Mouse (Mus musculus): Measurements from ENCODE around the gene Sh3kbp1. TPM values are rescaled to one million over a fixed set of nuclear protein-coding genes. Genes with fewer than 3 reads are reported as not detected.
A peak's percentile ranks its signal among the peaks of the same experiment; 100 is the strongest.
"Not testable (repeated sequence)": the region's sequence is repeated elsewhere in the genome, so short reads cannot be mapped to it uniquely, and the experiment has no call there.

Gene Sh3kbp1
- 10 to 100 TPM; 37.2 to 37.3 TPM for total RNA-seq (2021)
- long read RNA-seq, experiment 1, full-length matches to known transcripts = 7 of 24 reads
- long read RNA-seq, experiment 1, partial matches to known transcripts = 2 of 24 reads
- long read RNA-seq, experiment 1, other reads (novel, unspliced or antisense) = 15 of 24 reads
- long read RNA-seq, experiment 2, full-length matches to known transcripts = 17 of 43 reads
- long read RNA-seq, experiment 2, partial matches to known transcripts = 3 of 43 reads
- long read RNA-seq, experiment 2, other reads (novel, unspliced or antisense) = 23 of 43 reads

DNA sequence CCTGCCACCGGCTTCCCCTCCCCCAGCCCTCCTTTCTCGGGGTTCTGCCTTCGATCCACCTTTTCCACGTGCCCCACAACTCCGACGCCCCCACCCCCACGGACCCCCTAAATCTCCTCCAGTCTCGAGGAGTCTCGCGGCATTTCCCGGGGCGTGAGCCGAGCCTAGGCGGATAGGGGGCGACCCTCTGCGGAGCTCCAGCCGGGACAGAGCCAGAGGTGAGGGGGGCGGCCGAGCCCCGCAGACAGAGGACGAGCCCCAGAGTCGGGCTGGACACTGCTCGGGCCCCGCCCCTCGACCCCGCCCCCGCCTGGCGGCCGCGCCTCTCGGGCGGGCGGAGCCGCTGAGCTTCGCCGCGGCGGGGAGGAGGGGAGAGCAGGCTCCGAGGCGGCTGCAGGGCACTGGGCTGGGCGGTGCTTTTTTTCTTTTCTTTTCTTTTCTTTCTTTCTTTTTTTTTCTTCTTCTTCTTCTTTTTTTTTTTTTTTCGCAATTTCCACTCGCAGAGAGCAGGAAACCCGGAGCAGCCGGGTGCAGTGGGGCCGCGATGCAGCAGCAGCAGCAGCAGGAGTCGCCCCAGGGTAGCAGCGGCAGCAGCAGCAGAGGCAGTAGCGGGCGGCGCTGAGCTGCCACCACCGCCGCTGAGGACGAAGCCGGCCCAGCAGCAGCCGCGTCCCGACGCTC lies at the start of gene Sh3kbp1:
Sh3kbp1 (plus strand) TSS at position 366 of the 681 bp plus-strand sequence.
- peak in 1 of 2 experiments; percentile 51 for DNase-seq (ENCODE audit: low spot score in 2 of 2)
- H3K27ac ChIP-seq = peak within 1 kb of the TSS; percentile 86
- H3K4me3 ChIP-seq = peak within 1 kb of the TSS; percentile 68
- TF ChIP-seq CTCF (conservative IDR thresholded peaks at IDR 0.05) = peak; percentile 66

GRCm38 (mm10) chrX:159584738-159585137 lies 42.3 kb upstream of the Sh3kbp1 start:
- H3K27ac ChIP-seq = not testable (repeated sequence)

GRCm38 (mm10) chrX:159591633-159592032 lies 35.4 kb upstream of the Sh3kbp1 start:
- no peak for DNase-seq (ENCODE audit: low spot score in 2 of 2)
- peak; percentile 39 for TF ChIP-seq CTCF (conservative IDR thresholded peaks at IDR 0.05)
- Histone ChIP-seq H3K27ac (no peak overlapping the region), H3K4me3 (no peak overlapping the region)

More at GRCm38 (mm10) chrX:159584738-159585137, 42.3 kb upstream of the Sh3kbp1 start:
- DNase-seq (ENCODE audit: low spot score in 2 of 2); H3K4me3 ChIP-seq: not testable (repeated sequence)

DNA sequence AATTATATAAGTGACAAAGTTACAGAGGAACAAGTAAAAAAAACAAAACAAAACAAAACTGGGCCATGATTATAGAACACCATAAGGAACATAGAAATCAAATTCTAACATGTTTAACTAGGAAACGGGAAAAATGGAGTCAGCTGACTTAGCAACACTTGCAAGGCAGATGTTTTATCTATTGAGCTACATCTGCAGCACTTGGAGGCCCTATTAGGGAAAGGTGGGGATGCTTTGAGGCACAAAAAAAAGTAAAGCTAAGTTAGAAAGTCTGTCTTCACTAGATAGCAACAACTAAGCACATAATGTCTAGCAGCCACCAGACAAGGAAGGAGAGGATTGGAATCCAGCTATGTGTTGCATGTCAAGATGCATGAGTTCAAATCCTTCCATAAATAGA lies 29.6 kb upstream of the Sh3kbp1 start:
- DNase-seq (ENCODE audit: low spot score in 2 of 2) = no peak
- no peak overlapping the region for H3K27ac ChIP-seq
- H3K4me3 ChIP-seq = no peak overlapping the region
- no peak for TF ChIP-seq CTCF (conservative IDR thresholded peaks at IDR 0.05)

DNA sequence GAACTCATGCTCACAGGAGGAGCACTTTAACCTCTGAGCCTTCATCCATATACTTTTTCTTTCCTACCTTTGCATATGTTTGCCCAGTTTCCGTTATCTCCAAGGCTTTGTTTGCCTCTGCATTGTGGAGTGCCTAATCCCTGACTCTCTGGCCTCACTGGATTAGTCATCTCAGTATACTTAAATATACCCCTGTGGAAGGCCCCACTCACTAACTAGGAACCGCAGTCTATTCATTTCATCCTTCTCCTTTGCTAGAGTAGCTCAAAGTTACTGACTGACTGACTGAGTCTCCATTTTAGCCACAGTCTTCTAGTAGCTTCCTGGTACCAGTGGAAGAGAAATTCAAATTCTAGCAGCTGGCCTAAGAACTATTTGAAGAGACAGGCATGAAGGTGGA lies 22.2 kb upstream of the Sh3kbp1 start:
- TF ChIP-seq CTCF (conservative IDR thresholded peaks at IDR 0.05) = no peak
- H3K27ac ChIP-seq = no peak overlapping the region
- H3K4me3 ChIP-seq = no peak overlapping the region
- DNase-seq (ENCODE audit: low spot score in 2 of 2) = no peak

DNA sequence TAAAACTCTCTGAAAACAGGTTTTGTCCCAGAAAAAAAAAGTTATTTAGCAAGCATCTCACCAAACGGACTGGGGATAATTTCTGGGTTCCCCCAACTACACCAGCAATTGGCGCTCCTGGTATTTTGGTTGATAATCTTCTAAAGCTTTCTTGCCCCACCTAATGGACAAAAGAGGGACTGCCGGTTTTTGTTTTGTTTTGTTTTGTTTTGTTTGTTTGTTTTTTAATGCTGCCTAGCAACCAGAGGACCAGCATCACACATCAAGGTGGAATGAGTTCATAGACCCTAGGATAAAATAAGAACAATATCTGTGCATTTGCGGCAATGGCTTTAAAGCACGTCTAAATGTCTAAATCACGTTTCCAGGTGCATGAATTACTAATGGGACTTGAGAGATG lies 20.1 kb upstream of the Sh3kbp1 start:
- TF ChIP-seq CTCF (conservative IDR thresholded peaks at IDR 0.05) = peak; percentile 75
- no peak overlapping the region for H3K27ac ChIP-seq
- DNase-seq (ENCODE audit: low spot score in 2 of 2) = no peak
- no peak overlapping the region for H3K4me3 ChIP-seq

GRCm38 (mm10) chrX:159626208-159626906 lies 715 bp upstream of the Sh3kbp1 start:
- peak in 1 of 2 experiments; percentile 57 for DNase-seq (ENCODE audit: low spot score in 2 of 2)
- no peak overlapping the region for H3K27ac ChIP-seq
- peak overlapping the region; percentile 68 for H3K4me3 ChIP-seq
- TF ChIP-seq CTCF (conservative IDR thresholded peaks at IDR 0.05) = peak; percentile 78

DNA sequence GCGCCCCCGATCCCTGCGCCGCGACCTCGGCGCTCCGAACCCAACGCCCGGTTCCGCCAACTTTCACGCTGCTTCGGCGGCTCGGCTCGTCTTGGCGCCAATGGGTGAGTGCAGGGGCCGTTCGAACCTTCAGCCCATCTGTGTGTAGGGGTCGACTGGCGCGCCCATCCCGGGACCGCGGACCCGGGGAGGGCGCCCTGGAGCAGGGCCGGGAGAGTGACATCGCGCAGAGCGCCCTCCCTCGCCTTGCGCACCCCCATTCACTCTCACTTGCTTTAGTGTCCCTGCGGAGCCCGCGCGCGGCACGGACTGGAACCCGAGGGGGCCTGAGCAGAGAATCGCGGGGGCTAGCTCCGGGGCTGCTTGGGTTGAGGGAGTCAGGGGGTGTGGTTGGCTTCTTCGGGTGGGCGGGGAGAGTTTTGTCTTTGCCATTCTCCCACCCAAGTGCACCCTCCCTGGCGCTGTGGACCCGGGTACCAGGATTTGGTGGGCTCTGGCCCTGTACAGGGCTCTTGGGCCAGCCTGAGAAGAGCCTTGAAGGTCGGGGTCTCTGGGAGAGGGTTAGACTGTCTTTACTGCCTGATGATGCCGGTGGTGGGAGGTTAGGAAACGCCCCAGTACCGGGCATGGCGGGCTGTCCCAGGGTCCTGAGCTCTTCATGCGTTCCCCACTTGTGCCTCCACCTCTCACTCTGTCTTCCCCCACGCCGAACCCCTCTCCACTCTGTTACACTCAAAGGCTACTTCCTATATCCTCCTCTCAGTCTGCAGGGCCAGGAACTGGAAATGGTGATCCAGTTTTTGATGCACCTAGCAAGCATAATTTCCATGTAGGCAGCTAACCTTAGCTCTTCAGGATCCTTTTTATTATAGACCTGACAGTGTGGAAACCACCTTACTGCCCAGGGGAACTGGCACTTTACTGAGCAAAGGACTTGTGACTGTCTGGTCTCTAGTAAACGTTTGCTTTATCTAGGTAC lies 805 bp downstream of the Sh3kbp1 start:
- no peak for TF ChIP-seq CTCF (conservative IDR thresholded peaks at IDR 0.05)
- Histone ChIP-seq H3K4me3 (peak overlapping the region; percentile 68), H3K27ac (peak overlapping the region; percentile 86)
- no peak for DNase-seq (ENCODE audit: low spot score in 2 of 2)

- DNase-seq (ENCODE audit: low spot score in 2 of 2) = no peak
- TF ChIP-seq CTCF (conservative IDR thresholded peaks at IDR 0.05) = no peak
- H3K4me3 ChIP-seq = peak overlapping the region; percentile 68
- H3K27ac ChIP-seq = no peak overlapping the region
Observed at GRCm38 (mm10) chrX:159628629-159629028, 1.6 kb downstream of the Sh3kbp1 start.

DNA sequence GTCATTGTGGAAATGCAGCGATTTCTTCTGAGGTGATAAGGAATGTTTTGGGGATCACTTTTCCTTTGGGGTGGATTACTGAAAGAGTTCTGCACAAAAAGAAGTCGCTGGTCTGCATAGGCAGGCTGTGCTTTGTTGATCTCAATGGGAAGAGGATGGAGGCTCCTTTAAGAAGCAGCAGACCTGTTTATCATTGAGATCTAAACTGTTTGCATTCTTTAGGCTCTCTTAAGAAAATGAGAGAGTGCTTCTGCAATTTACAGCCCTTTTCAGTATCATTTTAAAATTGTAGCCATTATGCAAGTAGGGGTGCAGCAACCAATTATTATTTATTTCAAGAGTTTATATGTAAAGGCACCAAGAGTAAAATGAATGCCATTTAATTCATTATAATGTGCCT lies 2.1 kb downstream of the Sh3kbp1 start:
- Histone ChIP-seq H3K27ac (no peak overlapping the region), H3K4me3 (peak overlapping the region; percentile 68; the same call in 1 of the 2 replicates)
- DNase-seq (ENCODE audit: low spot score in 2 of 2) = no peak
- TF ChIP-seq CTCF (conservative IDR thresholded peaks at IDR 0.05) = no peak

GRCm38 (mm10) chrX:159638500-159639227 lies 11.6 kb downstream of the Sh3kbp1 start:
- TF ChIP-seq CTCF (conservative IDR thresholded peaks at IDR 0.05) = no peak
- DNase-seq (ENCODE audit: low spot score in 2 of 2) = no peak
- H3K4me3 ChIP-seq = no peak overlapping the region

GRCm38 (mm10) chrX:159639991-159640390 lies 12.9 kb downstream of the Sh3kbp1 start:
- DNase-seq (ENCODE audit: low spot score in 2 of 2) = no peak
- Histone ChIP-seq H3K27ac (no peak overlapping the region), H3K4me3 (no peak overlapping the region)
- TF ChIP-seq CTCF (conservative IDR thresholded peaks at IDR 0.05) = no peak

More at GRCm38 (mm10) chrX:159638500-159639227, 11.6 kb downstream of the Sh3kbp1 start:
- H3K27ac ChIP-seq = no peak overlapping the region
